In genomic region chr14:19584804-19585667, GRCm38 (mm10) we compare ENCODE assay signal across 8 mouse cellular contexts. TPM values are rescaled to one million over a fixed set of nuclear protein-coding genes. Genes with fewer than 3 reads are reported as not detected.
DNase-seq lines count a peak whose midpoint lies in the region; ATAC-seq and TF ChIP-seq lines count a peak whose summit lies in the region.
"Not testable (repeated sequence)": the region's sequence is repeated elsewhere in the genome, so short reads cannot be mapped to it uniquely, and the experiment has no call there.

Gm2237 (minus strand) TSS chr14:19585135.

- WGBS in hindbrain, embryonic 12.5 days: 0% methylated on average over 26 of the region's 62 CpGs
- WGBS in neural tube, embryonic 13.5 days: 0% methylated on average over 31 of the region's 62 CpGs

- H3K36me3 ChIP-seq in ES-Bruce4 (ENCODE audit: control insufficient read depth, insufficient read depth, low read length, poor library complexity, severe bottlenecking); hindbrain, embryonic 12.5 days; neural tube, embryonic 13.5 days: not testable (repeated sequence)

- ATAC-seq in hindbrain, embryonic 12.5 days (ENCODE audit: low FRiP score); neural tube, embryonic 13.5 days (ENCODE audit: low read depth): not testable (repeated sequence)

- TF ChIP-seq POLR2A in ES-Bruce4 (IDR thresholded peaks at IDR 0.05; ENCODE audit: insufficient read depth, low read length); cortical plate, adult 2 months (IDR thresholded peaks at IDR 0.05; ENCODE audit: extremely low read depth, insufficient read depth, low read length): not testable (repeated sequence)

- peak within 1 kb of the TSS; percentile 83 for H3K9ac ChIP-seq in ES-Bruce4 (ENCODE audit: low read depth, poor library complexity, severe bottlenecking)
- peak within 1 kb of the TSS; percentile 68 for H3K9ac ChIP-seq in hindbrain, embryonic 12.5 days
- H3K9ac ChIP-seq in neural tube, embryonic 13.5 days: peak within 1 kb of the TSS; percentile 70

- not testable (repeated sequence) for TF ChIP-seq EP300 in ES-Bruce4 (IDR thresholded peaks at IDR 0.05; ENCODE audit: insufficient read depth, low read depth, low read length)

- peak within 1 kb of the TSS; percentile 51 for H3K4me2 ChIP-seq in hindbrain, embryonic 12.5 days (replicated peaks)
- H3K4me2 ChIP-seq in neural tube, embryonic 13.5 days: peak within 1 kb of the TSS; percentile 56

- H3K27ac ChIP-seq in ES-Bruce4 (ENCODE audit: insufficient read depth, low read length); cortical plate, adult 2 months (ENCODE audit: insufficient read depth, low read length): not testable (repeated sequence)
- H3K27ac ChIP-seq in hindbrain, embryonic 12.5 days: peak within 1 kb of the TSS; percentile 64; the same call in 1 of the 2 replicates
- 0 out of 2 replicates have a peak within 1 kb of the TSS, but pooled peaks have one; percentile 38 for H3K27ac ChIP-seq in neural tube, embryonic 13.5 days (replicated peaks)

- H3K4me3 ChIP-seq in ES-Bruce4 (ENCODE audit: low read depth, low read length): peak within 1 kb of the TSS; percentile 60
- 0 out of 2 replicates have a peak within 1 kb of the TSS, but pooled peaks have one; percentile 18 for H3K4me3 ChIP-seq in cortical plate, adult 2 months (ENCODE audit: insufficient read depth, low read length)
- H3K4me3 ChIP-seq in hindbrain, embryonic 12.5 days: peak within 1 kb of the TSS; percentile 52
- H3K4me3 ChIP-seq in neural tube, embryonic 13.5 days: peak within 1 kb of the TSS; percentile 47

- not testable (repeated sequence) for TF ChIP-seq CTCF in ES-Bruce4 (IDR thresholded peaks at IDR 0.05; ENCODE audit: low read depth, low read length); cortical plate, adult 2 months (IDR thresholded peaks at IDR 0.05; ENCODE audit: extremely low read depth, insufficient read depth, low read length)

- peak; percentile 25 for DNase-seq in gastrocnemius, postnatal 10 days
- peak; percentile 14 for DNase-seq in layer of hippocampus, adult 11-12 months (ENCODE audit: low spot score)
- peak; percentile 15 to 40 for DNase-seq in lung, adult 18-20 months
- peak; percentile 36 for DNase-seq in thymus, postnatal 14 days

- H3K9me3 ChIP-seq in ES-Bruce4 (replicated peaks; ENCODE audit: control insufficient read depth, insufficient read depth, low read length, poor library complexity, severe bottlenecking); hindbrain, embryonic 12.5 days (replicated peaks); neural tube, embryonic 13.5 days: not testable (repeated sequence)

- not testable (repeated sequence) for H3K4me1 ChIP-seq in ES-Bruce4 (ENCODE audit: control insufficient read depth, insufficient read depth, low read length); cortical plate, adult 2 months (ENCODE audit: control insufficient read depth, insufficient read depth, low read length); hindbrain, embryonic 12.5 days; neural tube, embryonic 13.5 days (replicated peaks)

- not testable (repeated sequence) for H3K27me3 ChIP-seq in ES-Bruce4 (ENCODE audit: control insufficient read depth, insufficient read depth, low read length, poor library complexity, severe bottlenecking); hindbrain, embryonic 12.5 days; neural tube, embryonic 13.5 days

RNA-seq across cellular contexts. Expression of gene Gm2237, which starts in this region (rescaled TPM):
- 1.9 and 2.0 TPM in 2 replicates for polyA plus RNA-seq in ES-Bruce4 (2011; ENCODE audit: insufficient read depth, insufficient read length, low read depth, missing spikeins)
- 3.4 and 5.4 TPM in 2 replicates for polyA plus RNA-seq in cortical plate, adult 2 months (2012; rRNA removed)
- 1 to 10 TPM; 1.4 to 1.7 TPM for total RNA-seq in gastrocnemius, postnatal 10 days (2021)
- 3.9 and 4.3 TPM in 2 replicates for polyA plus RNA-seq in hindbrain, embryonic 12.5 days (2016; fragmentation: Nextera tagmentation; extraction: Ambion mirVana)
- 4.1 and 5.1 TPM in 2 replicates for polyA plus RNA-seq in neural tube, embryonic 13.5 days (2015; fragmentation: Nextera tagmentation; extraction: Ambion mirVana)
